Mouse (Mus musculus): ENCODE data around the gene Ccdc149.
A peak's percentile ranks its signal among the peaks of the same experiment; 100 is the strongest.

The Ccdc149 gene

GRCm38 (mm10) chr5:52470991-52471801, at the start of gene Ccdc149:
Ccdc149 (minus strand) TSS chr5:52471521.
- peak; percentile 56 to 65 for DNase-seq (ENCODE audit: low spot score in 2 of 2)

GRCm38 (mm10) chr5:52519921-52520320, 48.6 kb upstream of the Ccdc149 start:
- DNase-seq (ENCODE audit: low spot score in 2 of 2), result no peak

GRCm38 (mm10) chr5:52516072-52516476, 44.8 kb upstream of the Ccdc149 start:
- DNase-seq (ENCODE audit: low spot score in 2 of 2), result no peak

- peak; percentile 44 to 78 for DNase-seq (ENCODE audit: low spot score in 2 of 2)
Measured at GRCm38 (mm10) chr5:52515246-52516021, 44.1 kb upstream of the Ccdc149 start.

DNA sequence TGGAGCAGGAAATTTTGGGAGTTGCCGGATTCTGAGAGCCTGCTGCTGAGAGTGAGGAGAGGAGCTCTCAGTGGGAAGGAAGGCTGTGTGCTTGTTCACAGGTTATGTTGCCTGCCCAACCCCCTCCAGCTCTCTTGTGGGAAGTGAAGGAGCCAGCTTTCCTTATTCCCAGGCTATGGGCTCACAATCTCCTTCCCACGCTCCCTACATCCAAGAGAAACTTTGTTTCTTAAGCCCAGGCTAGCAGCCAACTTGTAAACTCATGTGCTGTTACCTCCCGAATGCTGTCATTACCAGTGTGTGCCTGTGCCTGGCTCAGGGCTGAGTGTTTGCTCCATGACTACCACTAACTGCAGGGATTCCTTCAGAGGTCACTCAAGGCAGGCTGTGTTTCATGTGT, 39.8 kb upstream of the Ccdc149 start:
- DNase-seq (ENCODE audit: low spot score in 2 of 2), result no peak

GRCm38 (mm10) chr5:52509416-52509815, 38.1 kb upstream of the Ccdc149 start:
- DNase-seq (ENCODE audit: low spot score in 2 of 2), result no peak

- DNase-seq (ENCODE audit: low spot score in 2 of 2), result no peak
Measured at GRCm38 (mm10) chr5:52504666-52505065, 33.3 kb upstream of the Ccdc149 start.

GRCm38 (mm10) chr5:52504148-52504547, 32.8 kb upstream of the Ccdc149 start:
- DNase-seq (ENCODE audit: low spot score in 2 of 2), result no peak

DNA sequence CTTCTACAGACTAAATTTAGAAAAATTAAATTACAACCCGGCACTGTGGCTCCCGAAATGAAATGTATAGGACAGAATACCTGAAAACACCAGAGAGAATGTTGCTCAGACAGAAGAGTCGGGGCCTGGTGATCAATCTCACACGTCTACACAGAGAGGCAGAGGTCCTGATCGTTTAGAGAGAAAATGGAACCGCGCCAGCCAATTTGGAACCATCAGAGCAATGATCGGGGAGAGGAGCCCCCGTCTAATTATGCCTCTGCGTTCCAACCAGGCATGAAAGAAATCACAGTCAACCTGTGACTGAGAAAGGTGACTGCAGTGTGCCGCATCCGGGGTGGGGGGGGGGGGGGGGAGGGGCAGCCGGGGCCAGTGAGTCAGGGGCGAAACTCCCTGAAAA, 24.4 kb upstream of the Ccdc149 start:
- no peak for DNase-seq (ENCODE audit: low spot score in 2 of 2)

DNA sequence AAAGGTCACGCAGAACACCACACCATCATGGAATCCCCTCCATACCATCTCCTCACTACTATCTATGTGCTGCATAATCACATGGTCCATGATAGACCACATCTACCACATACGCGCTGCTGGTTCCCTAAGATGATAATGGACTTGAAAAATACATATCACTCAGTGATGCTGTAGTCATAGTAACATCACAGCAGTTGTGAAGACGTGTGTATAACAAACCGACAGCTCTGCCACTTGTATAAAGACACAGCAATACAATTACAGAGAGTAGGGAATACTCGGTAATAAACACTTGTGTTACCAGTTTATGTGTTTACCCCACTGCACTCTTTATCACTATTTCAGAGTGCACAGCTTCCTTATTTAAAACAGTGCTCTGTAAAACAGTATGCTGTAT, 20.2 kb upstream of the Ccdc149 start:
- DNase-seq (ENCODE audit: low spot score in 2 of 2), result no peak

DNA sequence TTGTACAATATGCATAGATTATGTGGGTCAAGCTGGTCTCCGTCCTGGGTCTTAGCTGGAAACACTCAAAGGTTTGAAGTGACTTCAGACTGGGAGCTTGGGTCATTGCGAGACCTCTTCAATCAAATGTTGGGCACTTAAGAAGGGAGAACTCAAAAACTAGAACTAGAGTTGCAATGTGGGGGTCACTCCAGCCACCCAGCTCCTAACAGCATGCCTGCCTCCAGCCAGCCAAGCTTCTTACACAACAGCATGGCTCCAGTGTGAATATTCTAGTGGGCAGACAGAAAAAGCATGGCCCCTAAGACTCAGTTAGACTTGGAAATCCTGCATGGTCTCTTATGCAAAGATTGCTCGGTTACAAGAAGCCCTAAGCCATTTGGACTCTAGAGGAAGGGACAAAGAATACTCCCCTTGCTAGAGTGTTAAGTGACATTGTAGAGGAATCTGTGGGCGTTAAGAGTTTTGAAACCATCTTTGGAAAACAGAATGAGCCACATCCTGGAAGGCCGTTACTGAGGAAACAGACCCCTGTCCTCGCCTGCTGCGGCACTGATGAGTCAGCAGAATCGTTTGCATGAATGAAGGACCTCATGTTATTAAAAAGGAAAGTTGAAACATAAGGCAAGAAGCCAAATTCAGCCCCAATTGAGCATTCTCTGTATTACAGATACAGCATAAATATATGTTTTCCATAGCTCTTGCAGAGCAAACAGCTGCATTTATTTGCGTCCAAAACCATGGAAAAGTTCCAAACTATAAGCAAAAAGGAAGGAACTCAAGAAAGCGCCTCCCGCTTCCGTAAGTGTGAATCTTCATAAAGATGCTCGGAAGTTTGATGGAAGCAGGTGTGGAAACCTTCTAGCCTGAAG, 16.5 kb upstream of the Ccdc149 start:
- DNase-seq (ENCODE audit: low spot score in 2 of 2), result no peak

- no peak for DNase-seq (ENCODE audit: low spot score in 2 of 2)
Measured at GRCm38 (mm10) chr5:52476826-52477225, 5.5 kb upstream of the Ccdc149 start.

- peak; percentile 79 to 83 for DNase-seq (ENCODE audit: low spot score in 2 of 2)
Measured at GRCm38 (mm10) chr5:52476292-52476701, 5.0 kb upstream of the Ccdc149 start.

GRCm38 (mm10) chr5:52473988-52474387, 2.7 kb upstream of the Ccdc149 start:
- DNase-seq (ENCODE audit: low spot score in 2 of 2), result no peak

DNA sequence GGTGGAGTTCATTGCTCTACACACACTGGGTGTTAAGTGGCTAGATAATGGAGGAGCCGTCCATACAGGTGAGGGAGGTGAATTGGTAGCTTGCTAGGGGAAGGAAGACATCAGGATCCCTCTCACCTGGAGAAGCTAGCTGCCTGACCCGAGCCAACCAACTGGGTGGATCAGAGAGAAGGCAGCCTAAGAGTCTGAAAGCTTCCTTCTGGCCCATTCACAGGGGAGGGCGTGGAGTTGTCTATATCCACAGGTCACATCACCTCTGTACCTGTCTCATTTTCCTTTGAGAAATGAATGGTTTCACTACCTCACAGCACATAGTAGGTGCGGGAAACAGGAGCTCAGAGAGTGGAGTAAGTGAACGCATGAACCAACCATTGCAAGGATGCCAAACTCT, 770 bp downstream of the Ccdc149 start:
- no peak for DNase-seq (ENCODE audit: low spot score in 2 of 2)

GRCm38 (mm10) chr5:52467841-52468240, 3.5 kb downstream of the Ccdc149 start:
- no peak for DNase-seq (ENCODE audit: low spot score in 2 of 2)

DNA sequence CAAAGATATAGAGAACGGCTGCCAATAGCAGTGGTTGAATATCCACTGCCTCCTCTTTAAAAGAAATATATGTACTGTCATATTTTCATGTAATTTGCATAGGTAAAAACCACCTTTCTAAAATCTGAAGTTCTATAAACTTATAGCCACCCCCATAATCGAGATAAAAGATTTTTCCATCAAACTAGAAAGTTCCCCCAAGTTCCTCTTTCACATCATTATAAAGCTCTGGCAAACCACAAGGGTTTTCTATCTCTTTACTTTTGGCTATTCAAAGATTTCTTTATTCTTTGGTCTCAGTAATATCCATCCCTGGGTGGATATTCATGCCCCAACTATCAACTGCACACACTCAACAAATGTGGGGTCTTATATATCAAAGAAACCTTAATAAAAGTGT, 8.9 kb downstream of the Ccdc149 start:
- no peak for DNase-seq (ENCODE audit: low spot score in 2 of 2)

GRCm38 (mm10) chr5:52461434-52462124, 9.7 kb downstream of the Ccdc149 start:
- no peak for DNase-seq (ENCODE audit: low spot score in 2 of 2)

- no peak for DNase-seq (ENCODE audit: low spot score in 2 of 2)
Measured at GRCm38 (mm10) chr5:52459308-52459707, 12.0 kb downstream of the Ccdc149 start.

- no peak for DNase-seq (ENCODE audit: low spot score in 2 of 2)
Measured at GRCm38 (mm10) chr5:52457154-52457553, 14.2 kb downstream of the Ccdc149 start.

GRCm38 (mm10) chr5:52450821-52451220, 20.5 kb downstream of the Ccdc149 start:
- no peak for DNase-seq (ENCODE audit: low spot score in 2 of 2)
